Mouse (Mus musculus) midbrain, embryonic 16.5 days (tissue): Measurements from ENCODE around the gene Apc2. TPM values are rescaled to one million over a fixed set of nuclear protein-coding genes. Genes with fewer than 3 reads are reported as not detected.

Experiments used
- ATAC-seq: fragments of 200-750 bp; cut with Nextera tagmentation; 2 replicates; pipeline ENCODE4 v1.8.0; 2017; ENCODE audit warnings: moderate TSS enrichment
- H3K27ac ChIP-seq: fragments of 300-500 bp; sonication (generic); 2 replicates; pipeline ENCODE4 v1.5.1; 2014; ENCODE audit warnings: mild to moderate bottlenecking, low read length, mixed read lengths
- H3K27me3 ChIP-seq: fragments of 300-500 bp; sonication (generic); 2 replicates; pipeline ENCODE4 v1.6.1; 2014; ENCODE audit warnings: low read depth, low read length, mixed read lengths; ENCODE audit not compliant: control insufficient read depth, insufficient read depth
- H3K36me3 ChIP-seq: fragments of 300-500 bp; sonication (generic); 2 replicates; pipeline ENCODE4 v1.6.1; 2014; ENCODE audit warnings: mild to moderate bottlenecking, low read length, moderate library complexity, mixed read lengths; ENCODE audit not compliant: control insufficient read depth, insufficient read depth
- H3K4me1 ChIP-seq: fragments of 300-500 bp; sonication (generic); 2 replicates; pipeline ENCODE4 v1.6.1; 2014; ENCODE audit warnings: mild to moderate bottlenecking, low read length, mixed read lengths; ENCODE audit not compliant: control insufficient read depth, insufficient read depth
- H3K4me2 ChIP-seq: fragments of 300-500 bp; sonication (generic); 2 replicates; pipeline ENCODE4 v1.6.1; 2014; ENCODE audit warnings: mild to moderate bottlenecking, low read length, mixed read lengths
- H3K4me3 ChIP-seq: fragments of 300-500 bp; sonication (generic); 2 replicates; pipeline ENCODE4 v1.5.1; 2014; ENCODE audit warnings: low read depth, mild to moderate bottlenecking, low read length, moderate library complexity, mixed read lengths
- H3K9ac ChIP-seq: fragments of 300-500 bp; sonication (generic); 2 replicates; pipeline ENCODE4 v1.6.1; 2014; ENCODE audit warnings: low read depth, low read length, mixed read lengths
- H3K9me3 ChIP-seq: fragments of 300-500 bp; sonication (generic); replicated peaks from 2 replicates; pipeline ENCODE4 v1.6.1; 2014; ENCODE audit warnings: mild to moderate bottlenecking, low read length, mixed read lengths; ENCODE audit not compliant: control insufficient read depth, poor library complexity, severe bottlenecking
- WGBS: fragments of 180-500 bp; shearing (Covaris S2); extraction: QIAGEN DNeasy Blood & Tissue Kit; methylation state at CpG from one replicate; pipeline ENCODE4 v1.1.7; 2014; 5-methylcytosine and 5-hydroxymethylcytosine counted together
- polyA plus RNA-seq: library from polyadenylated mRNA; unstranded; fragments of >200 nt; fragmentation: Nextera tagmentation; extraction: Ambion mirVana; gene quantifications from 2 replicates; pipeline ENCODE4 v1.2.1, GENCODE M21; 2015

Apc2 gene
- polyA plus RNA-seq, 1 experiment from 2014 or later, result 172 TPM

DNA sequence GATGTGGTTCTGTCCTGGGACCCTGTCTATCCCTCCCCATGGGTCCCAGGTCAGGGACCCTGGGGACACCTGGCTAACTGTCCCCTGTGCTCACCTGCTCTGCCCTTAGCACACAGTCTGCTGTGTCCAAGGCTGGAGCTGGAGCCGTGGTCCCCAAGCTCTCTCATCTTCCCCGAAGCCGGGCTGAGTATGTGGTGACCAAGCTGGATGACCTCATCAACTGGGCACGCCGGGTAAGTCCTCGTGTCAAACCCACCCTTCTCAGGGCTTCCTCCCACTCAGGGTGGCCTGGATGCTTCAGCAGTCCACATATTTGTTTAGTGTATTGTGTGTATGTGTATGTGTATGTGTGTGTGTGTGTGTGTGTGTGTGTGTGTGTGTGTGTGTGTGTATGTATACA lies 42.2 kb upstream of the Apc2 start:
- H3K9me3 ChIP-seq, result no peaks in the 10 kb centered on the region
- WGBS, result 87% methylated on average over 6 of the region's 6 CpGs
- H3K27me3 ChIP-seq, result no peaks in the 10 kb centered on the region
- H3K36me3 ChIP-seq, result peaks cover 30% of the 10 kb centered on the region
- H3K9ac ChIP-seq, result no peak overlapping the region
- no peak overlapping the region for H3K4me3 ChIP-seq
- H3K4me1 ChIP-seq, result peaks cover 9% of the 10 kb centered on the region
- H3K4me2 ChIP-seq, result no peak overlapping the region
- no peak for ATAC-seq
- H3K27ac ChIP-seq, result no peak overlapping the region

DNA sequence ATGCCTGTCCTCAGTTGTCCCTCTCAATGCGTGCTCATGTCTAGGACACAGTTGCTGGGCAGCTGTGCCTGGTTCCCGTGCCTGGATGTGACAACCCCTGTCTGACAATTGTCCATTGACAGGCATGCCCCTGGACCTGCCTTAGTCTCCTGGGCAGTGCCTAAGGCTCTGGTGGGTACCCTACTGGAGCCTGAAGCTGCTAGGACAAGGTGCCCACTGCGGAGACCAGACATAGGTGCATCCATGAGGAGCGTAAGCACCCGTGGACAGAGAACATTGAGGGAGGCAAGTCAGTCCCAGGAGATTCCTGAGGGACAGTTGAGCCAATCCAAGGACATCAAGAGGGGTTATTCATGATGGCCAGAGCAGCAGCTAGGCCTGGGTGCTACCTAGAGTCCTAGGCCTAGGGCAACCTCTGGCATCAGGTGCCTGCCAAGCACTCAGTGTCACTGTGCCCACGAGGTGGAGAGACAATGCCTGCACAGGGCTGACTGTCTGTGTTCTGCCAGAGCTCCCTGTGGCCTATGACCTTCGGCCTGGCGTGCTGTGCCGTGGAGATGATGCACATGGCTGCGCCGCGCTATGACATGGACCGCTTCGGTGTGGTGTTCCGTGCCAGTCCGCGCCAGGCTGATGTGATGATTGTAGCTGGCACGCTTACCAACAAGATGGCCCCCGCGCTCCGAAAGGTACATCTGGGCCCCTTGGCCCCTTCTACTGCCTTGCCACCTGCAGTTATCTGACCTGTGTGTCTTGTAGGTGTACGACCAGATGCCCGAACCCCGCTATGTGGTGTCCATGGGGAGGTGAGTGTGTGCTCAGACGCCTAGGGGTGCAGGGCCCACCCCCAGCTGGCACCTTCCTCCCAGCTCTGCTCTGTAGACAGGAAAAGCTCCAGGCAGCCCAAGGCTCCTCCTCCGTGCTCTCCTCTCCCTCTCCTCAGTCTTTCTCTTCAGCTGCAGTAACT lies 41.2 kb upstream of the Apc2 start:
- ATAC-seq, result no peak
- WGBS, result 95% methylated on average over 26 of the region's 26 CpGs
- Histone ChIP-seq H3K4me3 (no peak overlapping the region), H3K36me3 (peaks cover 30% of the 10 kb centered on the region), H3K27ac (no peak overlapping the region), H3K27me3 (no peaks in the 10 kb centered on the region), H3K9ac (no peak overlapping the region), H3K9me3 (no peaks in the 10 kb centered on the region), H3K4me2 (no peak overlapping the region), H3K4me1 (peaks cover 10% of the 10 kb centered on the region)

DNA sequence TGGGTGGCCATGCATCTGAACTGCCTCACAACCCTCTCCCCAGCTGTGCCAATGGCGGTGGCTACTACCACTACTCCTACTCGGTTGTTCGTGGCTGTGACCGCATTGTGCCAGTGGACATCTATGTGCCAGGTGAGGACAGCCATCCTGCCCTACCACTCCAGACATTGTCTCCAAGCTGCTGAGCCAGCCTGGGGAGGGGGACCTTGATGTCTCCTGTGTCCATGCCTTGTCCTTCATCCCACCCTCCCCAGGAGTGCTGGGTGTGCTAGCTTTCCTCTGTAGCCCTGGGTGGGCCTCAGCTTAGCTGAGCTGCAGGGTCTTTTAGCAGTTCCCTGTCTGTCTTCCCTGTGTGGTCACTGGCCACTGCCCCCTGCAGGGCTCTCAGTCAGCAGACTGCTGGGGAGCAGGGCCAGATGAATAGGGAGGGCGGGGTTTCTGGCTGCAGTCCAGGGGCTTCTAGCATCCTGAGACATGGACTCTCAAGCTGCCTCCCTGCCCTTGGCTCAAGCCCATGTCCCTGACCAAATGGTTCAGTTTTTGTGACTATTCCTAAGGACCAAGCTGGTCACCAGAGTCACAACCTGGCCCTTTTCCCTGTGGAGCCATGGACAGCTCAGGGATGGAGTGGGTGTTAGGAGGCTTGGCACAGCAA lies 39.8 kb upstream of the Apc2 start:
- H3K9me3 ChIP-seq, result no peaks in the 10 kb centered on the region
- no peak overlapping the region for H3K9ac ChIP-seq
- H3K36me3 ChIP-seq, result peaks cover 30% of the 10 kb centered on the region
- H3K27me3 ChIP-seq, result no peaks in the 10 kb centered on the region
- H3K4me2 ChIP-seq, result no peak overlapping the region
- WGBS, result 83% methylated on average over 5 of the region's 5 CpGs
- H3K4me3 ChIP-seq, result no peak overlapping the region
- no peak overlapping the region for H3K27ac ChIP-seq
- H3K4me1 ChIP-seq, result peaks cover 13% of the 10 kb centered on the region; the same call in 1 of the 2 replicates
- no peak for ATAC-seq

DNA sequence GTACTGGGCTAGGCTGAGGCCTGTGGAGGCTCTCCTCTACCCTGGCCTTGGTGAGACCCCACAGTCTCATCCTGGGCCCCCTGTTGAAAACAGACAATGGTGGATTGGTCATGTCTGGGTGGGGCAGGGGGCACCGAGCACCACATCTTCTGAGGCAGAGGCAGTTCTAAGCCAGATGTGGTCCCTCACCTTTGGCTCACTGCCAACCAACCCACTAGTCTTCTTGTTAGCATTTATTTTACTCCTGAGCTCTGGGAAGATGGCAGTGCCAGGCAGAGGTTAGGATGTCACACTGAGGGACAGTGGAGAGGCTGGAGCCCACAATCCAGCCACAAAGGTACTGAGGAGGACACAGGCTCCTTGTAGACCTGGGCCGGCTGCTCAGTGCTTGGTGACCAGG lies 37.8 kb upstream of the Apc2 start:
- Histone ChIP-seq H3K4me3 (no peak overlapping the region), H3K4me1 (peaks cover 21% of the 10 kb centered on the region; the same call in 1 of the 2 replicates), H3K36me3 (peaks cover 30% of the 10 kb centered on the region), H3K4me2 (no peak overlapping the region), H3K9me3 (no peaks in the 10 kb centered on the region), H3K9ac (no peak overlapping the region), H3K27ac (no peak overlapping the region), H3K27me3 (no peaks in the 10 kb centered on the region)
- WGBS, result 85% methylated on average over 2 of the region's 2 CpGs
- no peak for ATAC-seq

DNA sequence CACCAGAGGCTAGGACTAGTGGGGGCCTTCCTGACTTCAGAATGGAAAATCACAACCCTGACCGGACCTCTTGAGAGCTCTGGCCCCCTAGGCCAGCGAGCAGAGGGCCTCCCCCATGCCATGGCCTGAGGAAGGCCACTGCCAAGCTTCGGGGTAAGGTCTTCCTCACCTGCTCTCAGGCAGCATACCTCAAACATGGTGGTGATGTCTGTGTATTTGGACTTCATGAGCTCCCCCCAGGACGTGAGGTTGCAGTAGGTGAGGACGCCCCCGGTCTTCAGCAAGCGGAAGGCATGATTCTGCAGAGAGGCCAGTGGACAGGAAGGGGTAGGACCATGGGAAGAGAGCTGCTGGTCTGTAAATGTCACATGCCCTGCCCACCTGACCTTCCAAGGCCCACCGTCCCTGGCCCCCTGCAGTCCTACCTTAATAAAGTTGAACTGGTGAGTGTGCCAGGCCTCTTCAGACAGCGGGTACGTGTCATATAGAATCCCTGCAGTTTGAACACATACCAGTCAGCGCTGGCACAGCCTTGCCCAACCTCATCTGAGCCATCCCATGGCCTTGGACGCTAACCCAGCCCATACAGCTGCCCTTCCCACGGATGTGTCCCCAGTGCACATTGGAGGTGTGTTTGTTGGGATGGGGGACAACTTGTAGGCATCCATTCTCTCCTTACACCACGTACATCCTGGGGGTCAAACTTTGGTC lies 36.9 kb upstream of the Apc2 start:
- H3K4me3 ChIP-seq, result no peak overlapping the region
- WGBS, result 96% methylated on average over 14 of the region's 14 CpGs
- no peaks in the 10 kb centered on the region for H3K9me3 ChIP-seq
- H3K27ac ChIP-seq, result no peak overlapping the region
- no peak for ATAC-seq
- no peak overlapping the region for H3K4me2 ChIP-seq
- peaks cover 29% of the 10 kb centered on the region for H3K36me3 ChIP-seq
- no peak overlapping the region for H3K9ac ChIP-seq
- peaks cover 21% of the 10 kb centered on the region; the same call in 1 of the 2 replicates for H3K4me1 ChIP-seq
- H3K27me3 ChIP-seq, result no peaks in the 10 kb centered on the region

DNA sequence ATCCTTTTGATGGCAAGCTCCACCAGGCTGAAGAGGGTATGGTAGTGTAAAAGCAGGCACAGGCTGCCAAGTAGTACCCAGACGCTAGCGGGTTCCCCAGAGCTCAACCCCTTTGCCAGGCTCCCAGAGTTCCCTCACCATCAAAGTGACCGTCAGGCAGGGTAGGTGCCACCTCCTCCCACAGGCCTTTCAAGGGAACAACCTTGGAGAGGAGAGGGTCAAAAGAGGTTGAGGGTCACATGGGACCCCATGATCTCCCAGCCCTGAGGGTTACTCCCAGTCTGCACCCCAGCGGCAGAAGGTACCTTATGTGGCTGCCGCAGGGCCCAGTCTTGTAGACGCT lies 36.3 kb upstream of the Apc2 start:
- no peak for ATAC-seq
- Histone ChIP-seq H3K4me2 (peak overlapping the region; percentile 91), H3K27me3 (no peaks in the 10 kb centered on the region), H3K4me3 (no peak overlapping the region), H3K36me3 (peaks cover 24% of the 10 kb centered on the region), H3K9ac (0 out of 2 replicates have a peak overlapping the region, but pooled peaks have one; percentile 61), H3K9me3 (no peaks in the 10 kb centered on the region), H3K27ac (no peak overlapping the region), H3K4me1 (peaks cover 21% of the 10 kb centered on the region; the same call in 1 of the 2 replicates)
- WGBS, result 65% methylated on average over 6 of the region's 6 CpGs

DNA sequence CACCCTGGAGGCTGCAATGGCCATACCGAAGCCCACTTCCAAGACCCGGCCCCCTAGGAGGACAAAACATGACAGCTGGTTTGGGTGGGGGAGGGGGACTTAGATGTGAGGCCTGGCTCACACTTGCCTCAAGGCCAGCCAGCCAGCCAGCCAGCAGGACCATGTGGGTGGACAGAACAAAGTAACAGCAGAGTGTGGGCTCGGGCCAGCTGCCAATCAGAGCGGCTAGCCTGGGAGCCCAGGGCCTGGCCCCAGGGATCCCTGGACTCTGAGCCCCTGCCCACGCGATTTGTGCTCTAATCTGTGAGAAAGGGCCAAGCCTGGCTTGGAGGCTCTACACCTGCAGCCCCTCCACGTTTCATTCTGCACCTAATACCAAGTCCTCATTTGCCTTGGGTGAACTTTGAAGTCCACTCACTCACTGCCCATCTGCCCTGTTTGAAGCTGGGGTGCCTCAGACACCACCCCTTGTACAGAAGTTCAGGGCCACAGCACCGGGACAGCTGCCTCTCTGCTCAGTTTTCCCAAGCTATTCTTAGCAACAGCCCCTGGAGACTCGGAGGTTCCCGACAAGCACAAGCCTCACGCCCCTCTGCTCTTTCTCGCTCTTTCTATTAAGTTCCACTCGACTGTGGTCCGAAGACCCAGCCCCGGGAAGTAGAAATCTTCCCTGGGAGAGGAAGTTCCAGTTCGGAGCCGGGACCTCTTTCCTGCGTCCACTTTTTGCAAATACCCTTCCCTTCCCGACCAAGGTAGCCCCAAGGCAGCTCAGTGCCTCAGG lies 35.7 kb upstream of the Apc2 start:
- peak overlapping the region; percentile 44 for H3K4me3 ChIP-seq
- ATAC-seq, result no peak
- WGBS, result 3% methylated on average over 19 of the region's 19 CpGs

More for the DNA sequence above, 35.7 kb upstream of the Apc2 start:
- Histone ChIP-seq H3K9ac (peak overlapping the region; percentile 61), H3K36me3 (peaks cover 19% of the 10 kb centered on the region), H3K27me3 (no peaks in the 10 kb centered on the region), H3K9me3 (no peaks in the 10 kb centered on the region), H3K4me1 (peaks cover 21% of the 10 kb centered on the region; the same call in 1 of the 2 replicates), H3K27ac (peak overlapping the region; percentile 80), H3K4me2 (peak overlapping the region; percentile 91)
